Mouse (Mus musculus): Measurements from ENCODE around the gene Bsn. TPM values are rescaled to one million over a fixed set of nuclear protein-coding genes. Genes with fewer than 3 reads are reported as not detected.

Gene Bsn
- total RNA-seq, 2 experiments from 2014 or later, result 0.39 to 0.41 TPM

Small RNA genes lying within 50 kb of the gene (microRNA-seq; reads per million reads assigned to microRNA genes)
- gene Gm47303 (not detected), gene Mir7088 (not detected)

Other genes with a start within 250 kb of the Bsn start
- gene Traip, start 240.2 kb downstream of the Bsn start, total RNA-seq (2021), result 1 to 10 TPM; 6.7 to 7.2 TPM
- 10 to 100 TPM in 1 of 2 experiments, 1 to 10 TPM in 1; 7.8 to 12.7 TPM for gene Uba7, start 214.9 kb downstream of the Bsn start, total RNA-seq (2021)
- under 1 TPM; 0.76 to 0.91 TPM for gene Gm20661, start 207.3 kb downstream of the Bsn start, total RNA-seq (2021)
- 10 to 100 TPM; 18.8 to 22.1 TPM for gene Inka1, start 204.5 kb downstream of the Bsn start, total RNA-seq (2021)
- 1 to 10 TPM; 1.4 to 1.7 TPM for gene Cdhr4, start 197.9 kb downstream of the Bsn start, total RNA-seq (2021)
- under 1 TPM; 0.32 to 0.86 TPM for gene Gm20662, start 194.0 kb downstream of the Bsn start, total RNA-seq (2021)
- 10 to 100 TPM; 59.7 to 66.2 TPM for gene Ip6k1, start 187.9 kb downstream of the Bsn start, total RNA-seq (2021)
- 10 to 100 TPM; 18.2 to 20.6 TPM for gene Gmppb, start 141.1 kb downstream of the Bsn start, total RNA-seq (2021)
- gene Amigo3, start 137.2 kb downstream of the Bsn start, total RNA-seq (2021), result 1 to 10 TPM; 3.2 to 3.4 TPM
- under 1 TPM in 1 of 2 experiments, not detected in 1; 0.36 TPM for gene Mst1, start 109.9 kb downstream of the Bsn start, total RNA-seq (2021)
- 10 to 100 TPM; 83.8 to 94.8 TPM for gene Rnf123, start 107.0 kb downstream of the Bsn start, total RNA-seq (2021)
- 10 to 100 TPM; 47.7 to 51.5 TPM for gene Apeh, start 95.8 kb downstream of the Bsn start, total RNA-seq (2021)
- gene Dag1, start 73.6 kb upstream of the Bsn start, total RNA-seq (2021), result 100 to 1,000 TPM; 400 to 402 TPM
- 10 to 100 TPM; 15.9 to 16.7 TPM for gene Nicn1, start 100.0 kb upstream of the Bsn start, total RNA-seq (2021)
- gene Amt, start 106.5 kb upstream of the Bsn start, total RNA-seq (2021), result 1 to 10 TPM; 2.4 to 3.1 TPM
- 100 to 1,000 TPM; 272 TPM for gene Rhoa, start 115.7 kb upstream of the Bsn start, total RNA-seq (2021)
- 10 to 100 TPM; 24.7 to 33.9 TPM for gene Tcta, start 115.8 kb upstream of the Bsn start, total RNA-seq (2021)
- 100 to 1,000 TPM in 1 of 2 experiments, 10 to 100 TPM in 1; 91.8 to 108 TPM for gene Gpx1, start 148.5 kb upstream of the Bsn start, total RNA-seq (2021)
- 10 to 100 TPM; 77.2 to 93.2 TPM for gene Usp4, start 157.5 kb upstream of the Bsn start, total RNA-seq (2021)
- gene 1700102P08Rik, start 202.4 kb upstream of the Bsn start, total RNA-seq (2021), result 1 to 10 TPM in 1 of 2 experiments, under 1 TPM in 1; 0.57 to 1.2 TPM
- under 1 TPM; 0.21 to 0.25 TPM for gene Ccdc36, start 238.1 kb upstream of the Bsn start, total RNA-seq (2021)
- not detected for gene BC048562, start 246.1 kb upstream of the Bsn start, total RNA-seq (2021)

Measured in gastrocnemius, postnatal 4 days (tissue).